Mouse (Mus musculus) common myeloid progenitor, adult 5-6 weeks (primary cell): ENCODE results near the gene Slc17a7. TPM values are rescaled to one million over a fixed set of nuclear protein-coding genes. Genes with fewer than 3 reads are reported as not detected.
"Not testable (repeated sequence)": the region's sequence is repeated elsewhere in the genome, so short reads cannot be mapped to it uniquely, and the experiment has no call there.

Source experiments
- ATAC-seq: replicated peaks from 2 replicates; pipeline ENCODE4 v1.8.0; 2016; ENCODE audit warnings: low read depth, mild to moderate bottlenecking, moderate TSS enrichment, inconsistent platforms; ENCODE audit not compliant: poor library complexity, severe bottlenecking
- total RNA-seq: library from RNA; stranded (forward); fragments of 200-1000, 187-1606 nt; gene quantifications from 2 replicates; pipeline ENCODE4 v1.2.3, GENCODE M21; 2017

Slc17a7 gene
- total RNA-seq = not detected in 2 replicates

DNA sequence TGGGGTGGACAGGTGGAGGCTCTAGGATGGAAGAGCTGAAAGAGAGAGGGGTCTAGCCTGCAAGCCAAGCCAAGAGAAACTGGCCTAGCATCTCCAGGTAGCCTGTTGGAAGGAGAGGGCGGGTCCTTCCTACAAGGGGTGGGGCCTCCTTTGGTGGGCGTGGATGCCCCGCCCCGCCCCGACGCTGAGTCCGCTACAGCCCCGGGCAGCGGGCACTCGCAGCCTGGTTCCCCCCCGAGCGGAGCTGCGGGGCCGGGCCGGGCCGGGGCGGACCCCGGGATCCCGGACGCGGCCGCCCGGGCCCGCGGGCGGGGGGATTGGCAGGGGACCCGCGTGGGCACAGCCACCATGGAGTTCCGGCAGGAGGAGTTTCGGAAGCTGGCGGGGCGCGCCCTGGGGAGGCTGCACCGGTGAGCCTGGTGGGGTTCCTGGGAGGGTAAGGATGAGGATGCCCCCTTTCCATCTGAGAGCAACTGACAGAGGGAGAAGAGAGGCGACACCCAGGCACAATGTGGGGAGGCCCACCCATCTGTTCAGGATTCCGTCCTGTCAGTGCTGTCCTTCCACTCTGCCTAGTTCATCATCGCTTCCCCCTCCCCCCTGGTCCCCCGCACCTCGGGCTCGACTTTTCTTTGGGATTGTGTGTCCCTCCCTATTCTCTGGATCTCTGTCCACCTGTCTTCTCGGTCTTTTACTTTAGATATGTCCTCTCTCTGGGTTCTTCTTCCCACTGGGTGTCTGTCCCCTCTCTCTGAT lies at the start of gene Slc17a7:
Gene Slc17a7, plus strand, starts transcription at position 215 of the 756 bp plus-strand sequence.
- peak; percentile 36; the same call in 1 of the 2 replicates for ATAC-seq

DNA sequence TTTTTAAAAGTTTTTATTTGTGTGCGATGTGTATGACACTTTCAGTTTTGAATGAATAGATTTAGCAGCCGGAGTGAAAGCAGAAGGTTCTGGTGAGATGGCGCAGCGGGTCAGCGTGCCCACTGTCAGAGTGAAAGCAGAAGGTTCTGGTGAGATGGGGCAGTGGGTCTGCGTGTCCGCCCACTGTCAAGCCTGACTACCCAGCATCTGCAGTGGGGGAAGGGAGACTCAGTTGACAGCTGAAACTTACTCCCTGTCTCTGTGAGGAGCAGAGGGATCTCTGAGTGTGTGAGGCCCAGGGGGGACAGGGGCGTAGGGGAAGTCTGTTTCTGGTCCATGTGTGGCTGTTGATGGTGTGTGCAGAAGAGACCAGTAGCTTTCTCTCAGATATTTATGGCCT lies 46.2 kb upstream of the Slc17a7 start:
- no peak for ATAC-seq

DNA sequence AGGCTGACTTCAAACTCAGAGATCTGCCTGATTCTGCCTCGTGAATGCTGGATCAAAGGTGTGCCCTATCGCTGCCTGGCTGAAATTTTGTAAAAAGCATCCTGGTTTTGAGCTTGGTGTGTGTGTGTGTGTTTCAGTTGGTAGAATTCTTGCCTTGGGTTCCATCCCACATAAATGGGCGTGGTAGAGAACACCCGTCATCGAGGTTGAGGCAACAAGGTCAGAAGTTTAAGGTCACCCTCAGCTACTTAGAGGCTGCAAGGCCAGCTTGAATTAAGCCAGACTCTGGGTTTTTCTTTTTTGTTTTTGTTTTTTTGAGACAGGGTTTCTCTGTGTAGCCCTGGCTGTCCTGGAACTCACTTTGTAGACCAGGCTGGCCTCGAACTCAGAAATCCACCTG lies 45.4 kb upstream of the Slc17a7 start:
- ATAC-seq = no peak

DNA sequence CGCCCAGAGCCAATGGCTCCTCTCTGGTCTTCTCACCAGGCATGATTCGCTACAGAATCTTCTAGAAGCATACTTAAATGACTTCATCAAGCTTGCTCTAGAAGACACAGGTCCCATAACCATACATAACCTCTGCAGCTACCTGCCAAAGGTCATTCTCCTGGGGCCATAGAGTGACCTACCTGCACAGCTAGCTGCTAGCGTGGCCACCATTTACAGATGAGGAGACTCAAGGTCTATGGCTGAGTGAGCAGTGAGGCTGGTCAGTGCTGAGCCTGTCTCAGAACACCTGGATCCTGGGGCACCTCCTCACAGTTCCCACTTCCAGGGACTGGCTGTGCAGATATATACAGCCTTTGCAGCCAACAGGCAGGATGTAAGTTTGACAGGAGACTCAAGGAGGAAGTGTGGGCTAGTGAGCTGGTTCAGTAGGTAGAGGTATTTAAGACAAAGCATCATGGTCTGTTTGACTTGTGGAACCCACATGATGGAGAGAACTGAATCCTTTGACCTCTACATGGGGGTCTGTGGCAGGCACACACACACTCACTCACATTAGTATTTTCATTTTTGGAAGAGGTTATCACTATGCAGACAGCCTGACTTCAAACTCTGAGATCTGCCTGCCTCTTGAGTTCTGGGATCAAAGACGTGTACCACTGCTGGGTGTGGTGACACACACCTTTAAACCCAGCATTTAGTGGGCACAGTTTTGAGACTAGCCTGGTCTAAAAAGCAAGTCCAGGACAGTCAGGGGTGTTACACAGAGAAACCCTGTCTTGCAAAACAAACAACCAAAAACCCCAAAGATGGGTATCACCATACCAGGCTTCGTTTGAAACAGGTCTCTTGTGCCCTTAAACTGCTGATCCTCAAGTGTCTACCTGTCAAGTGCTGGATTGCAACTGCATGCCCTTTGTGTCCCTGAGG lies 43.7 kb upstream of the Slc17a7 start:
- no peak for ATAC-seq

DNA sequence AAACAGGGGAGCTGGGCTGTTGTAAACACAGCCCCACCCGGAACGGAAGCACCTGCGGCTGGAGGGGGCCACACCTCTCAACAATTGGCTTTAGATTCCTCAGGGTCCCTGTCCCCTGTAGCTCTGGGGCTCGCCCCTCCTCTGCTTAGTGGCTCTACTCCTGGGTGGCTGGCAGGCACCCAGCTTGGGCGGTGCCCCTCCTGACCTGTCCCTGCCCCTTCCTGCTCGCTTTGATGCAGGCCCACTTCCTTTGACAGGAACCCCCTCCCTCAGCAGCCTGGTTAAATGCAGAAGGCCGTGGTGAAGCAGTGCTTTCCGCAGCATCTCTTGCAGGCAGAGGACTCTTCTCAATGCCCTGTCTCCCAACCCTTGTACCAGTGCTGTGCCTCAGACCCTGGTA lies 42.3 kb upstream of the Slc17a7 start:
- ATAC-seq = peak; percentile 33

DNA sequence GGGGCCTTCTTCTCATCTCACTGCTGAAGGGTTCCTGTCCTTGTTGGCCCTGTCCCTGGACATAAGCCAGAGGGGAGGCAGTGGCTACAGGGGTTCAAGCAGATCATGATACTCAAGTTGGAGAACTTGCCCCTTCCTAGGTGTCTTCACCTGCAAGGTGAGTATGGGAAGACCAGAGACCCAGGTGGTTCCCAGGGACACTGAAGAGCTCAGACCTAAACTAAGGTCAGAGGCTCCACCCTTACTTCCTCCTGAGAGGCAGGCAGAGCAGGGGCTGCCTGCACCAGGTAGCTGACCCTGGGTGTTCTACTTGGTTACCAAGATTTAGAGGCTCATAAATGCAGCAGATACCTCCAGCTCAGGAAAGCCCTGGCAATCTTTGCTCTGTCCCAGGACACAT lies 41.8 kb upstream of the Slc17a7 start:
- no peak for ATAC-seq

DNA sequence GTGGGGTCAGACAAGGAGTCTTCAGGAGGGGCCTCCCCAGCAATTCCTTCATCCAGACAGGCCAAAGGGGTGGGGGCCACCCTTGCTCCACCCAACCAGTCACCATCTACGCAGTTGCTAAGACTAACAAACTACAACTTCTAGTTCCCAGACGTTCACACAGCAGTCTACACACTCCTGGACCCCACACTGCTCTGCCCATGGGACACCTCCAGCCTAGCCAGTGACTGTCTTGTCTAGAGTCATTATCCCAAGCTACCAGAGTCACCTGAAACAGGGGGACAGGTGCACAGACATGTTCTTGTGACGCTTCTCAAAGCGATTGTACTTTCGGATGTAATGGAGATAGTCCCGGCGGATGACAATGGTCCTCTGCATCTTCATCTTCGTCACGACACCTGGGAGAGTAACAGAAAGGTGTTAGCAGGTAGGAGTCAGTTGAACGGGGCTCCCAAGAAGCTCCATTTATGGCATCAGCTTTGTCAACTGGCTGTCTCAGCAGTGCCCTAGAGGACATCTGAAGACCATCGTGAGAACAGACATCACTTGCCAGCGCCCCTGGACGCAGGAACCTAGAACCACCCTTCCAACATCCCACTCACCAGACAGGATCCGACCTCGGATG lies 41.1 kb upstream of the Slc17a7 start:
- ATAC-seq = no peak

DNA sequence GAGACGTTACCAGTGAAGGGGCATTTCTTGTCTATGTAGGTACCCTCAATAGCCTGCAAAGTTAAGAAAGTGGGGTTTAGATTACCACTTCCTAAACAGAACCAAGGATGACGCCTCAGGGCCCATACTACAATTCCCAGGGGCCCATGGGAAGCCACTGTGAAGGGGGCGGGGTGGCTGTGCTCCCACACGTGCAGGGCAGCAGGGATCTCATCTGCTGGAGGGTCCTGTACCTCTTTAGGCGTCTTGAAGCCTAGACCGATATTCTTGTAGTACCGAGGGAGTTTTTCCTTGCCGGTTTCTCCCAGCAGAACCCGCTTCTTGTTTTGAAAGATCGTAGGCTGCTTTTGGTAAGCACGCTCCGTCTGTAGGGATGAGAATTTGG lies 40.6 kb upstream of the Slc17a7 start:
- no peak for ATAC-seq

DNA sequence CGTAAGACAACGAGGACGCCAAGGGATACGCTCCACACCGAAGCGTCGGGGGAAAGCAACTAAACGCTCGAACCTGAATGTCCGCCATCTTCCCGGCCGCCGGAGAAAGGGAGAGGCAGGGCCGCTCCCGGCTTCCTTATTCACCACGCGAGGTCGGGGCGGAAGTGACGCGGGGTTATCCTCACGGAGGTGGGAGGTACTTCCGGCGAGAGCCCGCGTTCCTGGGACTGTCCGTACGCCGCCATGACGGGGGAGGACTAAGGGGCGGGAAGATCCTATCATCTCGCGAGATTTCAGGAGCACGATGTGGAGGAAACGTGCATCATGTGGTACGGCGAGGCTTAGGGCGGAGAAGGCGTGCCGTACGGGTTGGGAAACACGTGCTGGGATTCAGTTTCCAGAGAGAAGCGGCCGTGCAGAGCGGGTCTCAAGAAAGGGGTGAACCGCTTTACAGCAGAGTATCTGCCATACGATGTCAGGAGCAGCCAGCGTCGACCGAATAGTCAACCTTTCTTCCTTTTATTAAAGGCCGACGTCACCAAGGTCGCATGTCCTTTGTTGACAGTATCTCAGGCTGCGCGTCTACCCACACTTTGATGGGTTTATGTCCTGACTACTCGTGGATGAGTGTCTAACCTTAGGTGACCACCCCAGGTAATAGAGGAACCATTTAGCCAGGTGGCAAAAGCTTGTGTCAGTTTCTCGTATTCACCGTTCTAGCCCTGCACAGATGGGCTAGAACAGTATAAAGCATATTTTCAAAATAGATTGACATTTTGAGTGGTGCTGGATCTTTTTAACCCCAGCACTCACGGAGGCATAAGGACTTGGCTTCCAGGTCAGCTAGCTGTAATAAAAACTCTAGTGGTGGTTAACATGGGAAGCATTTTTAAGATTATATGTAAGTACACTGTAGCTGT lies 39.3 kb upstream of the Slc17a7 start, which contains the start of gene Rps11:
Gene Rps11, minus strand, starts transcription at position 216 of the 920 bp plus-strand sequence.
- peak; percentile 55 for ATAC-seq

DNA sequence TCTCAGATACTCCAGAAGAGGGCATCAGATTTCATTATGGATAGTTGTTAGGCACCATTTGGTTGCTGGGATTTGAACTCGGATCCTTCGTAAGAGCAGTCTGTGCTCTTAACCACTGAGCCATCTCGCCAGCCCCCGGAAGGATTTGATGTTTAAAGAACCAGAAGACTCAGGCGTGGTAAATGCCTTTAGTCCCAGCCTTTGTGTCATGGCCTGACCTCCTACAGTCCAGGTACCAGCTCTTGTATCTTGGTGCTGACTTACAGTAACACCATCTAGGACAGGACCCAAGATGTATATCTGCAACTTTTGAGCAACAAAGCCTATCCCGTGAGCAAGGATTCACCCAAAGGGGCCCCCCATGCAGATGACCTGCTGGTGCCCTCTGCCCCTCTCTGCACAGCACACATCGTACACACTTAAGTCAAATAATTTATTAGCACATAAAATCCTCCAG lies 38.6 kb upstream of the Slc17a7 start:
- no peak for ATAC-seq

DNA sequence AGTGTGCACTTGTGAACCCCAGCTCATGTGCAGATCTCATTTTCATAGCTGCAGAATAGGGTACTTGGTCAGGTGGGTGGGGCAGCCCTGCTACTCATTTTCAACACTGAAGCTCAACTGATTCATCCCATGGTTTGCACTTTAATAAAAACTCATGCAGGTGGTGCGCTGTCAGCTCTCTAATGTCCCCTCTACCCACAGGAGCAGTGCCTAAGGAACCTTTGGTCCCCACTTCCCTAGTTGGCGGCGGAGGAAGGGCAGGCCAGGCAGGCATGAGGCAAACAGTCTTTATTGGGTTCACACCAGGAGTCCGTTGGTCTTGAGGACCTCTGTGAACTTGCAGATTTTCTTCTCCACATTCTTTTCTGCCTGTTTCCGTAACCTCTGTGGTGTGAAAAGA lies 38.1 kb upstream of the Slc17a7 start:
- ATAC-seq = not testable (repeated sequence)

DNA sequence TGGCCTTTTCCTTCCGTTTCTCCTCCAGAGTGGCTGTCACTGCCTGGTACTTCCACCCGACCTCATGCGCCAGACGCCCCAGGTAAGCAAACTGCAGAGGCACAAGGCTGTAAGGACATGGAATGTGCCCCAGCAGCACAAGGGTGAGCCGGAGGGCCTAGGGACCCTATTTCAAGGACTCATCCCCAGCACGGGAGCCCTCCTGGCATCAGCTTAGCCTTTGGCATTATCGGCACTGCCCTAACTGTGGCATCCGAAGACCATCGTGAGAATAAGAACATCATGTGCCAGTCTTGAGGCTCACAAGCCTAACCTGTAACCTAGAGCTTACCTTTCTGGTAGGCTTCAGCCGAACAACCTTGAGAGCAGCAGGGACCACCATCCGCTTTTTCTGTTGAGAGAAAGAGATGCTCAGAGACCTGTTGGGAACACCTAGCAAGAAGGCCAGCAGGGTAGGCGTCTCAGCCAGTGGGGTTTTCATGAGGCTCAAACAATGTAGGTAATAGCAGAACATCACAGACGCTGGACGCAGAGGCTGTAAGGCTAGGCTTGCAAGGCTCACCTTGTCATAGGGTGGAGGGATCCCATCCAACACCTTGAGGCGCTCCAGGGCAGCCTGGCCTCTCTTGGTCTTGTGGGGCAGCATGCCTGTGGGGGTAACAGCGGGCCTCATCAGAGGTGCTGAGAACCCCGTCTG lies 37.5 kb upstream of the Slc17a7 start:
- no peak for ATAC-seq

DNA sequence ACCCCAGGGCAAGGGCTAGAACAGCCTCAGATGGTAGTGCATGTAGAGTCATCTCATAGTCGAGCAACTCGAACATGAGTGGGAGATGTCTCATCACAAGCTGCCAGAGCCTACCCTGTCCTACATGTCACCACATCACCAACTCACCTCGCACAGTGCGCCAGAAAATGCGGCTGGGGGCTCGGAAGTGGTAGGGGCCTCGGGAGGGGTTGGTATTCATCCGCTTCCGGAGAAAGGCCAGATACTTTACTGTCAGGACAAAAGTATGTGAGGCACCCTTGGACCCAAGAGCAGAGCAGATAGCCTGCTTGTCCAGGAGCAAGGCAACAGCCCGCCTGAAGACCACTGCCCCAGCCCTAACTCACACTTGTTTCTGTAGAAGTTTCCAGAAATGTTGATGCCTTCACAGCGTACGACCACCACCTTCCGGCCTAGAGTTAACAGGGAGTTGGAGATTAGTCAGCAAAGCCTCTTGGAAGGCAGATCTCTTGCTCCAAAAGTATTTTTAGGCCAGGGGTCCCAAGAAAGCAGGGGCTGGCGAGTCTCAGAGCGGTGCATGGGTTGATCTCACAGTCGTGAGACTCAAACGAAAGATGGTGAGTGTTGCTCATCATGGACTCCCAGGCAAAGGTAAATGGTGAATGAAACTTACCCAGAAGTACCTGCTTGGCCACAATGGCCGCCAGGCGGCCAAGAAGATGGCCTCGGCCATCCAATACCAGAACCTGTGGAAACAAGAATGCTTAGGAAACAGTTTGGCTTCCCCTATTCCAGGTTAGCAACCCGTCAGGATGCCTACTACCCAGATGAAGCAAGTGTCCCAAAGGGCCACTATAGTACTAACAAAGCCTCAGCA lies 36.7 kb upstream of the Slc17a7 start:
- no peak for ATAC-seq

DNA sequence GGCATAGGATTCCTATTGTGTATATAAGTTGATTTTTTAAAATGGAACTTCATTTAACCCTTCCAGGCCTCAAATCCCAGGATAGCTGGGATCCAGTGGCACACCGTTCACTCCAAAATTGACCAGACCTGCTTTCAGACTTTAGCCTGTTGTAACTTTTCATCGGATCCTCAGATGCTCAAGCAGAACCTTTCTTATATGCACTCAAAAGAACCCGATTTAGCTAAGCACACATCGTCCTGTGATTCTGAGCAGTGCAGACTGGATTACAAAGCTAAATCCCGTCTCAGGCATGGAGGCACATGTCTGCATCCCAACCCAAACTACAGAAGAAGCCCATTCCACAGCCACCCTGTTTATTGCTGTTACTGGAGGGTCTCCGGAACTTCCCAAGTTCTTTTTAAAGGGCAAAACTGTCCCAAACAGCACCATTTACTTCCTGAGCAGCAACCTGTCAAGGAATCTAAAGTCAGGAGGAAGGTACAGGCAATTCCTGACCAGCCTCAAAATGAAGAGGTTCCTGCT lies 36.0 kb upstream of the Slc17a7 start:
- ATAC-seq = no peak

DNA sequence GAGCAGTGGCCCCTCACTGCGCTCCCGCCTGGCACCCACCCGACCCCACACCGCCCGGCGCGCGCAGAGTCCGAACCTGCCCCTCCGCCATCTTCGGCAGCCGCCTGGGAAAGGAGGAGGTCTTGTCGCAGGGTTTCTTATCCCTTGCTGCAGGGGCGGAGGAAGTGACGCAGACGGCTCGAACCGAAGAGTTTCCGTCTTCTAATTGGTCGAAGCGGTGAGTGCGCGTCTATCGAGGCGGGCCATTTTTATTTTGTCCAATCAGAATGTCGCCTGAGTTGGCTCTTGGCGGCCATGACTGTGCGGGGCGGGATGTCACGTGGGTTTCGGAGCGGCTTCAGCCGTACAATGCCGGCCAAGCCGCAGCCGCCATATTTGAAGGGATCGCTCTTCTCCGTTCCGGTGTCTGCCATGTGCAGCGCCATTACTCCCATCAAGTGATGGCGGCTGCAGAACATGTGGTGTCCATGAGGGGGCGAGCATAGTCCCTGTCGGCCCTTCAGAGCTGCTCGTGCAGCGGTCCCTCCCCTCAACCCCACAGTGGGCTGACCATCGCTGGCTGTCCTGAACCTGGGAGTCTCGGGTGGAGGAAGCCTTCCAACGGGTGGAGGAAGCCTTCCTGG lies 35.0 kb upstream of the Slc17a7 start, which contains the start of gene Rpl13a:
Gene Rpl13a, minus strand, starts transcription at position 138 of the 623 bp plus-strand sequence.
- peak; percentile 69 for ATAC-seq

DNA sequence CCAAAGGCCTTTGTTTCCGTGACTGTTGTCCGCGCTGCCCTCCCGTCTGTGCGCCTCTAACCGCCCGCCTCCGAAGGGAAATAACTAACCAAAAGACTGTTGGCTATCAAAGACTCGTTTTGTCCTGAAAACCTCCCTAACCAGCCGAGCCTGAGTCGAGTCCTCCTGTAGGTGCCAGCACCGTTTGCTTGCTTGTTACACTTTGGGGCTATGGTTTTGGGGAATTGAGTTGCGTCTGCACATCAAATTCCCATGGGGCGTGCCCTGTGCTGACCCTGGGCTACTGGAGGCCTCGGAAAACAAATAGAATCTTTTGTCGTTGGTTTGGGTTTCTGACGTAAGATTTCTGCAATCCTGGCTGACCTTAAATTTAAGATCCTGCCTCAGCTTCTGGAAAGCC lies 34.4 kb upstream of the Slc17a7 start:
- peak; percentile 1; the same call in 1 of the 2 replicates for ATAC-seq
